Mouse (Mus musculus) layer of hippocampus, adult 6 months (tissue): ENCODE results near the gene Ganab. TPM values are rescaled to one million over a fixed set of nuclear protein-coding genes. Genes with fewer than 3 reads are reported as not detected.

Experiments
- microRNA-seq: library from miRNA; unstranded; fragments of <30 nt; microRNA quantifications from one replicate; pipeline ENCODE4 v1.2.0, GENCODE M21; 2020
- polyA plus RNA-seq: library from polyadenylated mRNA; unstranded; fragments of <200 nt; fragmentation: Nextera tagmentation; gene quantifications from 2 replicates; pipeline ENCODE4 v1.2.3, GENCODE M21; 2021

Ganab gene
- polyA plus RNA-seq, 1 experiment from 2014 or later: 20.4 TPM

Small RNA genes lying within 50 kb of the gene (microRNA-seq; reads per million reads assigned to microRNA genes)
- not detected for gene Mir5136

Other genes starting within 250 kb of the Ganab start
- gene Chrm1, start 234.3 kb upstream of the Ganab start, polyA plus RNA-seq: 58.8 and 86.9 TPM in 2 replicates
- 194 and 203 TPM in 2 replicates for gene Slc3a2, start 174.7 kb upstream of the Ganab start, polyA plus RNA-seq
- 60.1 and 61.7 TPM in 2 replicates for gene Wdr74, start 162.2 kb upstream of the Ganab start, polyA plus RNA-seq
- 0.38 TPM in 1 of 2 replicates, not detected in the other for gene 1700092M07Rik, start 157.4 kb upstream of the Ganab start, polyA plus RNA-seq
- 27.4 and 27.8 TPM in 2 replicates for gene Stx5a, start 156.7 kb upstream of the Ganab start, polyA plus RNA-seq
- gene Nxf1, start 141.0 kb upstream of the Ganab start, polyA plus RNA-seq: 29.6 and 30.3 TPM in 2 replicates
- 260 and 276 TPM in 2 replicates for gene Tmem223, start 127.1 kb upstream of the Ganab start, polyA plus RNA-seq
- 34.5 and 40.0 TPM in 2 replicates for gene Tmem179b, start 123.6 kb upstream of the Ganab start, polyA plus RNA-seq
- 14.4 and 16.9 TPM in 2 replicates for gene Taf6l, start 111.7 kb upstream of the Ganab start, polyA plus RNA-seq
- gene Polr2g, start 99.5 kb upstream of the Ganab start, polyA plus RNA-seq: 237 and 259 TPM in 2 replicates
- gene Zbtb3, start 95.5 kb upstream of the Ganab start, polyA plus RNA-seq: 1.8 and 2.2 TPM in 2 replicates
- 16.3 and 23.9 TPM in 2 replicates for gene Ttc9c, start 78.7 kb upstream of the Ganab start, polyA plus RNA-seq
- gene Hnrnpul2, start 78.1 kb upstream of the Ganab start, polyA plus RNA-seq: 6.1 and 6.8 TPM in 2 replicates
- not detected in 2 replicates for gene AC129217.1, start 68.3 kb upstream of the Ganab start, polyA plus RNA-seq
- 90.2 and 97.4 TPM in 2 replicates for gene Bscl2, start 60.6 kb upstream of the Ganab start, polyA plus RNA-seq
- 238 and 326 TPM in 2 replicates for gene Gng3, start 58.9 kb upstream of the Ganab start, polyA plus RNA-seq
- 0.16 and 0.25 TPM in 2 replicates for gene Lrrn4cl, start 47.3 kb upstream of the Ganab start, polyA plus RNA-seq
- 153 and 176 TPM in 2 replicates for gene Ubxn1, start 26.6 kb upstream of the Ganab start, polyA plus RNA-seq
- 71.6 and 77.0 TPM in 2 replicates for gene Uqcc3, start 17.1 kb upstream of the Ganab start, polyA plus RNA-seq
- 3.7 and 5.7 TPM in 2 replicates for gene Lbhd1, start 14.3 kb upstream of the Ganab start, polyA plus RNA-seq
- gene Gm49403, start 14.1 kb upstream of the Ganab start, polyA plus RNA-seq: not detected in 2 replicates
- gene 1810009A15Rik, start 9.2 kb upstream of the Ganab start, polyA plus RNA-seq: 77.9 and 90.8 TPM in 2 replicates
- gene Gm49416, start 9.1 kb upstream of the Ganab start, polyA plus RNA-seq: 4.9 and 10.5 TPM in 2 replicates
- gene Ints5, start 5.1 kb upstream of the Ganab start, polyA plus RNA-seq: 6.6 and 8.1 TPM in 2 replicates
- gene B3gat3, start 22.3 kb downstream of the Ganab start, polyA plus RNA-seq: 45.2 and 47.5 TPM in 2 replicates
- gene Rom1, start 31.3 kb downstream of the Ganab start, polyA plus RNA-seq: 5.4 and 6.3 TPM in 2 replicates
- 3.5 and 4.0 TPM in 2 replicates for gene Eml3, start 31.5 kb downstream of the Ganab start, polyA plus RNA-seq
- 22.3 and 23.3 TPM in 2 replicates for gene Mta2, start 43.8 kb downstream of the Ganab start, polyA plus RNA-seq
- 10.4 and 11.1 TPM in 2 replicates for gene Tut1, start 55.8 kb downstream of the Ganab start, polyA plus RNA-seq
- gene Eef1g, start 69.0 kb downstream of the Ganab start, polyA plus RNA-seq: 400 and 450 TPM in 2 replicates
- gene Ahnak, start 91.2 kb downstream of the Ganab start, polyA plus RNA-seq: 5.6 and 7.2 TPM in 2 replicates
- not detected in 2 replicates for gene Scgb1a1, start 189.9 kb downstream of the Ganab start, polyA plus RNA-seq
- gene Asrgl1, start 237.6 kb downstream of the Ganab start, polyA plus RNA-seq: 81.0 and 108 TPM in 2 replicates